Mouse (Mus musculus) lung, postnatal 0 days (tissue): ENCODE data around the gene Ovca2.

Source experiments
- CTCF ChIP-seq: IDR thresholded peaks from 2 replicates; pipeline ENCODE4 v1.5.1; 2016; ENCODE audit warnings: antibody characterized with exemption, mild to moderate bottlenecking
- EP300 ChIP-seq: IDR thresholded peaks from 2 replicates; pipeline ENCODE4 v1.6.1; 2016; ENCODE audit warnings: antibody characterized with exemption, mild to moderate bottlenecking, control low read depth

DNA sequence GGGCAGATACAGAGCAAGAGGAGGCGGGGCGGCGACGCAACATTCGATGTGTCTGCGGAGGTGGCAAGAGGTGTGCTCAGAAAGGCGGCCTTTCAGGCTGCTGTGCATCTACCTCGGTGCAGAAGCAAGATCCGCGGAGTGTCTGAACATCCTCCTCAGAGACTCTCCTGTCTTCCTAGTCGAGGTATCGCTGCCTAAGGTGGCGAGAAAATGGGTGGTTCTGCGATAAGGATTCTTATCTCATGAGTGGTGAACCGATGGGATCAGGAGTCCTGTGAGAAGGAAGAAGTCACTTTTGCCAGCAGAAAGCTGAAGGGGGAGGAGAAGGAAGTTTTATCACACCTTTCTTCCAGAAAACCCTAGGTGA, 4.9 kb downstream of the Ovca2 start:
- TF ChIP-seq CTCF (no peak), EP300 (no peak)
